Mouse (Mus musculus) stomach, embryonic 14.5 days (tissue): ENCODE measurements around the gene Exosc3. TPM values are rescaled to one million over a fixed set of nuclear protein-coding genes. Genes with fewer than 3 reads are reported as not detected.
A peak's percentile ranks its signal among the peaks of the same experiment; 100 is the strongest.

Source experiments
- ATAC-seq: fragments of 200-750 bp; cut with Nextera tagmentation; 2 replicates; pipeline ENCODE4 v1.8.0; 2017; ENCODE audit warnings: low read depth, moderate TSS enrichment; ENCODE audit not compliant: insufficient number of reproducible peaks, insufficient read depth, low FRiP score
- H3K27ac ChIP-seq: fragments of 300-500 bp; sonication (generic); 2 replicates; pipeline ENCODE4 v1.5.1; 2014; ENCODE audit warnings: mild to moderate bottlenecking, low read length, moderate library complexity, mixed read lengths
- H3K27me3 ChIP-seq: fragments of 300-500 bp; sonication (generic); 2 replicates; pipeline ENCODE4 v1.6.1; 2014; ENCODE audit warnings: low read length, control low read depth, mixed read lengths; ENCODE audit not compliant: control insufficient read depth, insufficient read depth
- H3K36me3 ChIP-seq: fragments of 300-500 bp; sonication (generic); 2 replicates; pipeline ENCODE4 v1.6.1; 2014; ENCODE audit warnings: mild to moderate bottlenecking, control low read depth, low read length, moderate library complexity, mixed read lengths; ENCODE audit not compliant: control insufficient read depth, insufficient read depth
- H3K4me1 ChIP-seq: fragments of 300-500 bp; sonication (generic); 2 replicates; pipeline ENCODE4 v1.6.1; 2014; ENCODE audit warnings: low read length, control low read depth, mixed read lengths; ENCODE audit not compliant: control insufficient read depth, insufficient read depth
- H3K4me2 ChIP-seq: fragments of 300-500 bp; sonication (generic); replicated peaks from 2 replicates; pipeline ENCODE4 v1.6.1; 2014; ENCODE audit warnings: low read depth, low read length, control low read depth
- H3K4me3 ChIP-seq: fragments of 300-500 bp; sonication (generic); 2 replicates; pipeline ENCODE4 v1.5.1; 2014; ENCODE audit warnings: low read depth, low read length, control low read depth
- H3K9ac ChIP-seq: fragments of 300-500 bp; sonication (generic); replicated peaks from 2 replicates; pipeline ENCODE4 v1.6.1; 2014; ENCODE audit warnings: low read depth, mild to moderate bottlenecking, control low read depth, low read length, moderate library complexity, mixed read lengths
- H3K9me3 ChIP-seq: fragments of 300-500 bp; sonication (generic); 2 replicates; pipeline ENCODE4 v1.6.1; 2016; ENCODE audit warnings: low read depth, low read length, control low read depth; ENCODE audit not compliant: control insufficient read depth
- WGBS: fragments of 180-500 bp; shearing (Covaris S2); extraction: QIAGEN DNeasy Blood & Tissue Kit; methylation state at CpG from one replicate; pipeline ENCODE4 v1.1.7; 2014; 5-methylcytosine and 5-hydroxymethylcytosine counted together
- polyA plus RNA-seq: library from polyadenylated mRNA; unstranded; fragments of >200 nt; fragmentation: Nextera tagmentation; extraction: Ambion mirVana; gene quantifications from 2 replicates; pipeline ENCODE4 v1.2.1, GENCODE M21; 2014

Gene Exosc3
- polyA plus RNA-seq, 1 experiment from 2014 or later: 71.9 TPM

GRCm38 (mm10) chr4:45271041-45271452 is 71.5 kb downstream of the Exosc3 start:
- 61% methylated on average over 10 of the region's 10 CpGs for WGBS
- Histone ChIP-seq H3K27ac (peak overlapping the region; percentile 10; the same call in 1 of the 2 replicates), H3K9ac (no peak overlapping the region), H3K4me3 (no peak overlapping the region), H3K9me3 (no peaks in the 10 kb centered on the region), H3K4me2 (0 out of 2 replicates have a peak overlapping the region, but pooled peaks have one; percentile 2), H3K36me3 (no peaks in the 10 kb centered on the region), H3K27me3 (no peaks in the 10 kb centered on the region), H3K4me1 (peaks cover 2% of the 10 kb centered on the region; the same call in 1 of the 2 replicates)
- ATAC-seq: peak; percentile 46; the same call in 1 of the 2 replicates

DNA sequence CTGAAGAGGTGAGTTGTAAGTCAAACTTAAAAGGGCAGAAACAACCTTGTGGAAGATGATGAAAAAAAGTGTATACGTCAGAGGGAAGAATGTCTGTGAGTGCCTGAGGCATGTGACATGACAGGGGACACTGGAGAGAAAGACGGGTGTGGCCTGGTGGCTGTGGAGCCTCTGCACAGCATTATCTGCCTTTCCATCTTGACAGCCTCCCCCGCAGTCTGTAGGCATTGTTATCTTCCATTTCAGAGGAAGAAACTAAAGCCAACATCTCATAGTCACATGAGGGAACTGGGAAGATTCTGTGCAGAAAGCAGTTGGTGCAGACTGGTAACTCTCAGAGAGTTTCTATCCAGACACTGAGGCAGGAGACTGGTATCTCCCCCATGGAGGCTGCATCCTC is 74.6 kb downstream of the Exosc3 start:
- Histone ChIP-seq H3K4me1 (peaks cover 2% of the 10 kb centered on the region; the same call in 1 of the 2 replicates), H3K36me3 (no peaks in the 10 kb centered on the region), H3K4me2 (no peak overlapping the region), H3K9me3 (no peaks in the 10 kb centered on the region), H3K4me3 (no peak overlapping the region), H3K9ac (no peak overlapping the region), H3K27me3 (no peaks in the 10 kb centered on the region), H3K27ac (no peak overlapping the region)
- no peak for ATAC-seq
- 57% methylated on average over 3 of the region's 3 CpGs for WGBS

Other genes with a start within 250 kb of the Exosc3 start
- 240 and 242 TPM in 2 replicates for gene Tomm5, start 234.6 kb downstream of the Exosc3 start, polyA plus RNA-seq
- 0.80 and 1.1 TPM in 2 replicates for gene Frmpd1, start 157.9 kb downstream of the Exosc3 start, polyA plus RNA-seq
- 18.3 and 22.8 TPM in 2 replicates for gene Trmt10b, start 45.6 kb downstream of the Exosc3 start, polyA plus RNA-seq
- gene Dcaf10, start 631 bp downstream of the Exosc3 start, polyA plus RNA-seq: 18.3 and 18.4 TPM in 2 replicates
- 63.4 and 67.6 TPM in 2 replicates for gene Slc25a51, start 66.0 kb upstream of the Exosc3 start, polyA plus RNA-seq
- 4.4 and 5.2 TPM in 2 replicates for gene Shb, start 189.7 kb upstream of the Exosc3 start, polyA plus RNA-seq